Mouse (Mus musculus): ENCODE measurements around the gene Cdkn3.

GRCm38 (mm10) chr14:46806186-46806585 lies 45.8 kb downstream of the Cdkn3 start:
- TF ChIP-seq GATA1 (IDR thresholded peaks at IDR 0.05; ENCODE audit: low read length), result no peak
- TF ChIP-seq TAL1 (IDR thresholded peaks at IDR 0.05; ENCODE audit: low read length), result no peak

Data from erythroblast, embryonic 14.5 days (primary cell).